Mouse (Mus musculus): Measurements from ENCODE around the gene Usp3. TPM values are rescaled to one million over a fixed set of nuclear protein-coding genes. Genes with fewer than 3 reads are reported as not detected.

The Usp3 gene
- polyA plus RNA-seq (2017; shearing (Covaris generic)), result 154 TPM

GRCm38 (mm10) chr9:66592708-66593612 is at the start of gene Usp3:
Usp3 (minus strand) TSS chr9:66593142.

GRCm38 (mm10) chr9:66514256-66514770 is 78.6 kb downstream of the Usp3 start, which contains the start of gene Fbxl22:
Fbxl22 (minus strand) TSS chr9:66514593.

Other genes starting within 250 kb of the Usp3 start
- 39.3 TPM for gene Herc1, start 242.7 kb downstream of the Usp3 start, polyA plus RNA-seq (2017; shearing (Covaris generic))
- gene Fbxl22, start 78.5 kb downstream of the Usp3 start, polyA plus RNA-seq (2017; shearing (Covaris generic)), result 0.49 TPM
- gene Car12, start 120.5 kb upstream of the Usp3 start, polyA plus RNA-seq (2017; shearing (Covaris generic)), result 1.3 TPM
- 0.49 TPM for gene Aph1b, start 202.3 kb upstream of the Usp3 start, polyA plus RNA-seq (2017; shearing (Covaris generic))
- not detected for gene Gm10647, start 203.9 kb upstream of the Usp3 start, polyA plus RNA-seq (2017; shearing (Covaris generic))
- gene Aph1c, start 241.6 kb upstream of the Usp3 start, polyA plus RNA-seq (2017; shearing (Covaris generic)), result 0.27 TPM

Measured in effector memory CD4-positive, alpha-beta T cell, adult 5 months (primary cell).